Mouse (Mus musculus): ENCODE data around the gene Fgd6.

- TF ChIP-seq TAL1 (IDR thresholded peaks at IDR 0.05; ENCODE audit: low read length) (no peak), GATA1 (IDR thresholded peaks at IDR 0.05; ENCODE audit: low read length) (no peak)
Measured at GRCm38 (mm10) chr10:94117916-94118315, 82.1 kb downstream of the Fgd6 start.
